Mouse (Mus musculus): ENCODE measurements around the gene Rnf167.

Gene Rnf167

DNA sequence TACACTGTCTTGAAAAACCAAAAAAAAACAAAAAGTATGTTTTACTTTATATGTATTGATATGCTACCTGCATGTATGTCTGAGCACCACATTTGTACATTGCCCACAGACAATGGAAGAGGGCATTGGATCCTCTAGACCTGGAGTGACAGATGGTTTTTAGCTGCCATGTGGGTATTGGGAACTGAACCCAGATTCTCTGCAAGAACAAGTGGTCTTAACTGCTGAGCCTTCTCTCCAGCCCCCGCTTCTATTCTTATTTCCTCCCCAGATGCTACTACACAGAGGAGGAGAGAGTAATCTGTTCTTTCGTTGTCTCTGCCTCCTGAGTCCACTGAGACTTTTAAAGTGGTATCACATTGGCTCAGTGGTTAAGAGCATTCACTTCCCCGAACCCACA lies 46.5 kb downstream of the Rnf167 start:
- Histone ChIP-seq H3K4me1 (replicated peaks; ENCODE audit: low read depth, low read length) (peaks cover 6% of the 10 kb centered on the region), H3K4me3 (replicated peaks; ENCODE audit: low read length) (no peak overlapping the region), H3K36me3 (ENCODE audit: insufficient read depth, low read length) (no peaks in the 10 kb centered on the region), H3K27me3 (ENCODE audit: insufficient read depth, low read length) (peaks cover 31% of the 10 kb centered on the region), H3K9me3 (ENCODE audit: low read length) (no peaks in the 10 kb centered on the region)
- no peak for TF ChIP-seq CTCF (conservative IDR thresholded peaks at IDR 0.05; ENCODE audit: low read length)
- no peak for TF ChIP-seq POU5F1 (IDR thresholded peaks at IDR 0.05; ENCODE audit: borderline replicate concordance, low read length)
- TF ChIP-seq NANOG (IDR thresholded peaks at IDR 0.05; ENCODE audit: borderline replicate concordance, low read length): no peak

GRCm38 (mm10) chr11:70697376-70697775 lies 50.3 kb downstream of the Rnf167 start:
- Histone ChIP-seq H3K36me3 (ENCODE audit: insufficient read depth, low read length) (peaks cover 2% of the 10 kb centered on the region), H3K27me3 (ENCODE audit: insufficient read depth, low read length) (peaks cover 2% of the 10 kb centered on the region; the same call in 1 of the 2 replicates), H3K9me3 (ENCODE audit: low read length) (no peaks in the 10 kb centered on the region), H3K4me1 (replicated peaks; ENCODE audit: low read depth, low read length) (peaks cover 22% of the 10 kb centered on the region), H3K4me3 (replicated peaks; ENCODE audit: low read length) (no peak overlapping the region)
- TF ChIP-seq NANOG (IDR thresholded peaks at IDR 0.05; ENCODE audit: borderline replicate concordance, low read length) (no peak), POU5F1 (IDR thresholded peaks at IDR 0.05; ENCODE audit: borderline replicate concordance, low read length) (no peak), CTCF (conservative IDR thresholded peaks at IDR 0.05; ENCODE audit: low read length) (peak; percentile 19; the same call in 1 of the 2 replicates)

GRCm38 (mm10) chr11:70699051-70699450 lies 52.0 kb downstream of the Rnf167 start:
- H3K4me3 ChIP-seq (replicated peaks; ENCODE audit: low read length): no peak overlapping the region
- H3K4me1 ChIP-seq (replicated peaks; ENCODE audit: low read depth, low read length): peaks cover 33% of the 10 kb centered on the region
- TF ChIP-seq POU5F1 (IDR thresholded peaks at IDR 0.05; ENCODE audit: borderline replicate concordance, low read length) (no peak), NANOG (IDR thresholded peaks at IDR 0.05; ENCODE audit: borderline replicate concordance, low read length) (no peak), CTCF (conservative IDR thresholded peaks at IDR 0.05; ENCODE audit: low read length) (no peak)
- peaks cover 18% of the 10 kb centered on the region for H3K36me3 ChIP-seq (ENCODE audit: insufficient read depth, low read length)
- H3K9me3 ChIP-seq (ENCODE audit: low read length): no peaks in the 10 kb centered on the region
- no peaks in the 10 kb centered on the region for H3K27me3 ChIP-seq (ENCODE audit: insufficient read depth, low read length)

- H3K4me3 ChIP-seq (replicated peaks; ENCODE audit: low read length): peak within 1 kb of the TSS; percentile 92
- TF ChIP-seq CTCF (conservative IDR thresholded peaks at IDR 0.05; ENCODE audit: low read length) (no peak), POU5F1 (IDR thresholded peaks at IDR 0.05; ENCODE audit: borderline replicate concordance, low read length) (no peak), NANOG (IDR thresholded peaks at IDR 0.05; ENCODE audit: borderline replicate concordance, low read length) (no peak)
- no peaks in the 10 kb centered on the region for H3K9me3 ChIP-seq (ENCODE audit: low read length)
- H3K36me3 ChIP-seq (ENCODE audit: insufficient read depth, low read length): peaks cover 27% of the 10 kb centered on the region
- peaks cover 40% of the 10 kb centered on the region for H3K4me1 ChIP-seq (replicated peaks; ENCODE audit: low read depth, low read length)
- H3K27me3 ChIP-seq (ENCODE audit: insufficient read depth, low read length): no peaks in the 10 kb centered on the region
These were observed 52.9 kb downstream of the Rnf167 start, which contains the start of the genes Inca1 and Kif1c for GRCm38 (mm10) chr11:70699722-70700556. Inca1 (minus strand) TSS chr11:70700155. Kif1c (plus strand) TSS chr11:70700548.

GRCm38 (mm10) chr11:70700613-70701012 lies 53.6 kb downstream of the Rnf167 start:
- Histone ChIP-seq H3K27me3 (ENCODE audit: insufficient read depth, low read length) (no peaks in the 10 kb centered on the region), H3K4me3 (replicated peaks; ENCODE audit: low read length) (peak overlapping the region; percentile 92), H3K9me3 (ENCODE audit: low read length) (no peaks in the 10 kb centered on the region), H3K36me3 (ENCODE audit: insufficient read depth, low read length) (peaks cover 33% of the 10 kb centered on the region), H3K4me1 (replicated peaks; ENCODE audit: low read depth, low read length) (peaks cover 45% of the 10 kb centered on the region)
- TF ChIP-seq CTCF (conservative IDR thresholded peaks at IDR 0.05; ENCODE audit: low read length) (no peak), POU5F1 (IDR thresholded peaks at IDR 0.05; ENCODE audit: borderline replicate concordance, low read length) (no peak), NANOG (IDR thresholded peaks at IDR 0.05; ENCODE audit: borderline replicate concordance, low read length) (no peak)
